Mouse (Mus musculus) stomach, postnatal 0 days (tissue): ENCODE data around the gene Pou4f1.

ENCODE experiments used
- CTCF ChIP-seq: IDR thresholded peaks from 2 replicates; pipeline ENCODE4 v1.5.1; 2016; ENCODE audit warnings: antibody characterized with exemption, low read depth, mild to moderate bottlenecking, moderate library complexity
- EP300 ChIP-seq: optimal IDR thresholded peaks from 2 replicates; pipeline ENCODE3; 2016; ENCODE audit warnings: antibody characterized with exemption

GRCm38 (mm10) chr14:104478593-104478992 is 10.8 kb upstream of the Pou4f1 start:
- TF ChIP-seq CTCF (no peak), EP300 (no peak)
